Mouse (Mus musculus): ENCODE measurements around the gene B4galt3.

Gene B4galt3

DNA sequence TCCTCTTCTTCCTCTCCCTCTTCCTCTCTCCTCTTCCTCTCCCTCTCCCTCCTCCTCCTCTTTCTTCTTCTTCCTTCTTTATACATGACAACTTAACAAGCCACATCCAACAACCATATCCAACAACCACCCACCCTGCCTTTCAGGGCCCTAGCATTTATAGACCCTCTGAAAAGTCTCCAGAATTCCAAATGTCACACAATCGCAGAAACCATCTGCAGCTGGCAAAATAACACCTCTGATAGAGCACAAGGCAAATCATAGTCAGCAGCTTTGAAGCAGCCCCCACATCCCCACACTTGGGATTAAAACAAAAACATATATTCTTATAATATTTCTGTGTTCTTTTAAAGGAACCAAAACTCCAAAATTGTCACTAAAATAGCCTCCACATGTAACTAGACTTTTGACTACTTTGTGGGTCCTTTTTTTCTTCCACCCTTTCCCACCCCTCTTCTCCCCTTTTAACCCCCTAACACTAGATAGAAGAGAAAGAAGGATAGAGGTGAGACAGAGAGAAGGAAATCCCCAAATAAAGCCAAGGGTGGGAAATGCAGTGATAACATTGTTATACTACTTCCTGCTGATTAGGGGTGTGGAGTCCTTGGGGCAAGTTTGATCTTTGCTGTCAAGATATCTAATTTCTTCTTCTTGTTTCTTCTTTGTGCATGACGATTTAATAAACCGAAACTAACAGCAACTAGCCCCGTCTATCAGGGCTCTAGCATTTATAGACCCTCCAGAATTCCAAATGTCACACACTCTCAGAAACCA, 4.0 kb upstream of the B4galt3 start:
- DNase-seq (ENCODE audit: low read depth) = no peak

DNA sequence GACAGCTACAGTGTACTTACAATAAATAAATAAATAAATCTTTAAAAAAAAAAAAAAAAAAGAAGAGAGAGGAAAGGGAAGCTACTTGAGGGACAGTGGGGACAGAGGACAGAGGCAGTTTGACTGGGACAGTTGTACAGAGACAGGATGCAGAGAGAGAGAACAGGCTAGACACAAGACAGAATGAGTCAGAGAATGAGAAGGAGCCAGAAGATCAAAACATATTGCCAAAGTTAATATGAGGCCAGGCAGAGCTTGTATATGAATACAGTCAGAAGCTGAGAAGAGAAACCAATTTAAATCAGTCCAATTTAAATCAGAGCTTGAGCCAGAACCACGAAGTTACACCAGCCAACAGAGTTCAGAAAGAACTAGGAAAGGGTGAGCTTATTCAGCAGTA, 1.8 kb upstream of the B4galt3 start:
- peak; percentile 63 for DNase-seq (ENCODE audit: low read depth)

DNA sequence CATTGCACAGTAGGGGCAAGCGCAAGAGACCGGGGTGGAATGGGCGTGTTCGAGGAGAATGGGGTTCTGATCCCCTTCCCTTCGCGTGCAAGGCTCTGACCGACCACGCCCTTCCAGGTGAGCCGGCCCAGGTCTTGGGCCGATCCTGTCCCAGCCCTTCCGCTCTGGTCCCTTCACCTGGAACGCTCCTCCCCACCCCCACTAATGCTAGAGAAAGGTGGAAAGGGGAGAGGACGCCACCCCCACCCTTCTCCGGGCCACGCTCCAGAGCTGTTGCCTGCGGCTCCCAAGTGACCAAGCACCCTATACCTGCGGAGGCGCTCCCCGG, 409 bp downstream of the B4galt3 start:
- DNase-seq (ENCODE audit: low read depth) = no peak

DNA sequence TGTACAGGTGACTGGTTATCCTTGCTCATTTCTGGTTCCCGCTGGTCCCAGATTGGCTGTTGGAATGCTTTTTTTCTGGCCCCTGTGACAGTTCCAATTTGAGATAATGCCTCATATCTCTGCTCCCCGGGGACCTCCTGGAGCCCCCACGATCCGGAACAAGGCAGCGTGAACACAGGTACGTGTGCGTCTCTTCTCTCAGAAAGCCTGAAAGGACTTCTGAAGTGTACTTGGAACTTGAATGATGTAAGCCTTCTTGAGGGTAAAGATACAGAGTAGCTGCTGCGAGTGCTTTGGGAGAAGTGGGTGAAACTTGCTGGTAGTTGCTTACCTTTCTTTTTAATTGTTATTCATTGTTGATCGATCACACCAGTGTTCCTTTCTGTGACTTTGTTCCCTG, 1.1 kb downstream of the B4galt3 start:
- DNase-seq (ENCODE audit: low read depth) = no peak

DNA sequence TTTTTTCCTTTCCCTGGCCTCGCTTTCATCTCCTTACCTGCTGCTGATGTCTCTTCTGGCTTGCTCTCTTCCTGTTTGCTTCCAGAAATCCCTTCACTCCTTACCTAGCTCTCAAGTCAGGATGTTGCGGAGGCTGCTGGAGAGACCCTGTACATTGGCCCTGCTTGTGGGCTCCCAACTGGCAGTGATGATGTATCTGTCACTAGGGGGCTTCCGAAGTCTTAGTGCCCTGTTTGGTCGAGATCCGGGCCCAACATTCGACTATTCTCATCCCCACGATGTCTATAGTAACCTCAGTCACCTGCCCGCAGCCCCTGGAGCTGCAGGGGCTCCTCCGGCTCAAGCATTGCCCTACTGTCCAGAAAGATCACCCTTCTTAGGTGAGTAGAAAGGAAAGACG, 1.5 kb downstream of the B4galt3 start:
- DNase-seq (ENCODE audit: low read depth) = no peak

DNA sequence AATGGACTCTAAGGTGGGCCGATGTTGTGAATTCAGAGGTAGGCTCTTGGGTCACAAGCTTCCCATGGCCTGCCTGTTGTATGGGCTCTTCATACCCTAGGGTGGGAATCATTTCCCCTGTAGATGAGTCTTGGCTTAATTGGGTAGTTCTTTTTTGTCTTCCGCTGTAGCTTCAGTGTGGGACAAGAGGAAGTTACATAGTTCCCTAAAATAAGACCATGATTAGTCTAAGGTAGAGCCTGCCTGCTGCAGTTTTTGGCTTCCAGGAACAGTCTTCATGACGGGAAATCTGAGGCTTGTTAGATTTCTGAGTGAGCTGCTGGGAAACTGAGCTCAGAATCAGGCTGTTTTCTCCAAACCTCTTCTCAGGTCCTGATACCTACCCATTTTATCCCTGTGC, 2.0 kb downstream of the B4galt3 start:
- DNase-seq (ENCODE audit: low read depth) = no peak

DNA sequence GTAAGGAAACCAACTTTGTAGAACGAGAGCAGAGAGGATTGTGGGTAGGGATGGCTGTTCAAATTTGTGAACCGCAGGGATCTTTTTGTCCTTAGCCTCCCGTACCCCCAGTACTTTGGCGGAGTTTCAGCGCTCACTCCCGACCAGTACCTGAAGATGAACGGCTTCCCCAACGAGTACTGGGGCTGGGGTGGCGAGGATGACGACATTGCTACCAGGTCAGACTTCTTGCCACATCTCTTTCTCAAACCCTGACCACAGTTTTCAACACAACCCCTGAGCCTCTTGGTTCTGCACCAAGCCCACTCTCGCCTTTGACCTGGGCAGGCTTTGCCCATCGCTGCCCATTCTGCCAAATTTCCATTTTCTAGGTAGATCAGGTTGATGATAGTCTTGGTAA, 4.0 kb downstream of the B4galt3 start:
- no peak for DNase-seq (ENCODE audit: low read depth)

DNA sequence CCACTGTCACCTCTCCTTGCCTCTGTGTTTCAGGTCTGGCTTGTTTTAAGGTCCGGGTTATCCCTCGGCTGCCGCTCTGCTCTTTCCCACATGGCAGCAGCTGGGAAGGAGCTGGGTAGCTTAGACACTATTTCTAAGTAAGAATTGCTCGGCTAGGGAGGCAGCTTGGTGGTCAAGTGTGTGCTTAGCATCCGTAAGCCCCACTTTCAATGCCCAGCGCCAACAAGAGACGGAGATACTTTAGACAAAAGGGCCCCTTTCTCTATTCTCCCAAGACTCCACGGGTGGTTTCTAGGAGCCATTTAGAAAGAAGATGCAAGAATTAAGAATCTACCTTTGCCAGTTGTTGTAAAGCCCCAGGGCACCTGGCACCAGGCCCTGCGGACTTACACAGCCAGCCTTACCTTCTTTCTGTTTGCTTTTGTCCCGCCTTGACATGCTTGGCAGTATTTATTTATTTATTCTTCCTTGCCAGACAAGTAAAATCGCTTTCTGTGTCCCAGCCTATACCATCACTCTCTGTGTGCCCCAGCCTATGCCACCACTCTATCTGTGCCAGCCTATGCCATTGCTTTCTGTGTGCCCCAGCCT, 5.1 kb downstream of the B4galt3 start:
- no peak for DNase-seq (ENCODE audit: low read depth)

DNA sequence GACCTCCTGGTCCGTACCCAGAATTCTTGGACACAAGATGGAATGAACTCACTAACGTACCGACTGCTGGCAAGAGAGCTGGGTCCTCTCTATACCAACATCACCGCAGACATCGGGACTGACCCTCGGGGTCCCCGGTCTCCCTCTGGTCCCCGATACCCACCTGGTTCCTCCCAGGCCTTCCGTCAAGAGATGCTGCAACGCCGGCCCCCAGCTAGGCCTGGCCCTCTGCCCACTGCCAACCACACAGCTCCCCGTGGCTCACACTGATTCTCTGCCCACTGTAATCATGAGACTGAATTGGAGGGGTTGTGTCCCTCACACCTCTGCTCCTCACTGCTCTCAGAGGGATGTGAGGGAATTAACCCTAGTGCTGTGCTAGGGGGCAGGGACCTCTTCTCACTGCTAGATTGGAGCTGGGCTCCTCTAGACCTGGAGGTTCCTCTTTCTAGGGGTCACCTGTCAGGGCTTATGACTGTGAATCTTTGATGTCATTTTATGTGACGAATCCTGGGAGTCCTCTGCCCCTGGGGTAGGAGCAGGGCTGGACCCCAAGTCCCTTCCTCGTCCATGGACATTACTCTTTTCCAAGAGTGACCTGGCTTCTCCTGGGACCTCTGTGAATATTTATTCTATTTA, 6.1 kb downstream of the B4galt3 start:
- no peak for DNase-seq (ENCODE audit: low read depth)

DNA sequence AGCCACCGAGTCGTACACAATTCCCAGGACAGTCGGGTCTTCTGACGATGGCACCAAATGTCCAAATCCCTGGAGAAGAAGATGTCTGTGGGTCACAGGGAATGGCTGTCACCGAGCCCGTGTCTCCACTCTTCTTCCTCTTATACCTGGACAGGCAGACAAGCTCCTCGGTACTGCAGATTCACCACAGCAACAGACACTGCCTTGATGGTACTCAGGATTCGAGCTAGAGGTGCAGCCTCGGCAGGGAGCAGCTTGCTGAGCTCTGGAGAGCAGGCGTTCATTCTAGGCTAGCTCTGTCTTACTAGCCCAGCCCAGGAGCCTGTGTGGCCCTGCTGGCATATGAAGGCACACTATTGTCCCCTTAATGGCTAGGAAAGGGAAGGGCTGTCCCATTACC, 7.6 kb downstream of the B4galt3 start:
- DNase-seq (ENCODE audit: low read depth) = no peak

DNA sequence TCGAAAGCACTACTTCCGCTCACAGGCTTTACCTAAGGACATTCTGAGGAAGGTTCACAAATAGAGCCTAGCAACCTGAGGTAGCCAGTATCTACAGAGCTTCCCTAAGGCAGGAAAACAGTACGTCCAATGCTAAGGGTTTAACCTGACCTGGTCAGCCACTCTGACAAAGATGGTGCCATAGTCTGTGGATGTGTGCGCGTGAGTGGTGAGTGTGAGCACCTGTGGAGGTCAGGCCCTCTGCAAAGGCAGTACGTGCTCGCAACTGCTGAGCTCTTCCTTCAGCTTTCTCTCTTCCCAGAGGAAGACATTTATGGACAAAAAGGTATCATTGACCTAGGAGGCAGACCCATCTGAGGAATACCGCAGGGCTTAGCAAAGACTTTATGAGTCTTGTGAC, 8.3 kb downstream of the B4galt3 start:
- DNase-seq (ENCODE audit: low read depth) = no peak

DNA sequence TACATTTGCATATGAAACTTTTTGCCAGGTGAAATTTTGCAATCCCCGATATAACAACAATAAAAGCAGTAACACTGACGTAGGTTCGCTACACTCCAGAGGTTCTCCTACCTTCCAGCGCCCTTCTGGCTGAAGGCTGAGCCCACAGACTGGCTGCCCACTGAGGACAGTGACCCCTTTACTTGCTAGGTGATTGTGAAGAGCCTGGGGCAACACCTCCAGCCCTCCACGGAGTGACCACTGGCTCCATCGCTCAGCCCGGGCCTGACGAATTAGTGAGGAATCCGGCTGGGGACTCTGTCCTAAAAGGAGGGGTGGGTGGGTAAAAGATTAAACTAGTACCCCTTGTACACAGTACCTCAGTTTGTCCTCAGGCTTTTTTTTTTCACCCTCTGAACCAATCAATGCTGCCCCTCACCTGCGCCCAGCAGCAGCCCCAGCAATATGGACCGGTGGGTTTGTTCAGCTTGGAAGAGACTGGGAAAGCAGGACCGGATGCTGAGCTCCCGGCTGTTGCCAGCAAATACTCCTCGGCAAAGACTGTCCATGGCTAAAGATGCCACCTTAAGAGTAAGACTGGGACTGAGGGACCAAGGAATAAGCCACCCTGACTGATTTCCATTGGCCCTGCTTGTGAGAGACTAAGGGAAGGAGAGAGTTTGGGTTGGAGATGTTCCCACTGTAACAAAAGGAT, 9.0 kb downstream of the B4galt3 start:
- no peak for DNase-seq (ENCODE audit: low read depth)

DNA sequence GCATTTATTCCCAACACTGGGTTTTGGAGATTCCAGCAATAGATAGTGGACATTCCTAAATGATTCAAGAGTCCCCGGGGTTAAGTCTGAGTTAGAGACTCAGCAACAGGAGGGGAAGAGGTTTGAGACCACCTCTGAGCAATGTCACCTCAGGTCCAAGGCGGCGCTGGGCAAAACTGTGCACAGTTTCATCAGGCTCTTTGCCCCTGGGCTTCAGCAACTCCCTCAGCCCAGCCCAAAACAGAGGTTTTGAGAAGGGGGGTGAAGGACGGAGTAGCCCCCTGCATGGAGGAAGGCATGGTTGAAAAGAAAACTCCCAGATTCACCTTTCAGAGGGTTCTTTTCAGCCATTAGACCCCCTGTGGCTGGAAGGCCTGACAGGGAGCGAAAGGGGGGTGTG, 9.6 kb downstream of the B4galt3 start:
- no peak for DNase-seq (ENCODE audit: low read depth)

DNA sequence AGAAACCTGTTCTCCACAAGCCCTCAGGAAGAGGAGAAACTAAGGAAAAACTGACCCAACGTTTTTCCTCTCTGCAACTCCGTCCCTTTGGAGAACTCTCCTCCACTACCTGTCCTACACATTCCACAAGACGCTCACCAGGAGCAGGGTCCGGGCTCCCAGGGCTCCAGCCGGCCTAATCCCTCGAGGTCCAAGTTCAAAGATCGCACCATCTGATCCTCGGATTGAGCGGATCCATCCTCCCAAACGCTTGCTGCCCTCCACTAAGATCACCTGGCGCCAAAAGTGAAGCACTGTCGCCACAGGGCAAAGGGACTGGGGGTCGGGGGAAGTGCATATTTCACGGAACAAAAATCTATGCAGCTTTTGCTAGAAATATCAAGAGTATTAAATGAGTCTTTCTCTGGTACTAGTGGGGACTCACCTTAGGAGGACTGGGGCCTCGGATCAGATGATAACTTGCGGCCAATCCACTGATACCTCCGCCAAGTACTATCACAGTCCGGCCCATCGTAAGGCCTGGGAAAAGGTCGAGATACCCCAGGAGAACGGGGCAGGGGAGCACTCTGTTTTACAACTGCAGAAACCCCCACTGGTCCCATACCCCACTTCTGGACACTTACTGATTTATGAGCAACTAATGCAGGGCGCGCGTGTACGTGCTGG, 10.3 kb downstream of the B4galt3 start:
- DNase-seq (ENCODE audit: low read depth) = no peak

DNA sequence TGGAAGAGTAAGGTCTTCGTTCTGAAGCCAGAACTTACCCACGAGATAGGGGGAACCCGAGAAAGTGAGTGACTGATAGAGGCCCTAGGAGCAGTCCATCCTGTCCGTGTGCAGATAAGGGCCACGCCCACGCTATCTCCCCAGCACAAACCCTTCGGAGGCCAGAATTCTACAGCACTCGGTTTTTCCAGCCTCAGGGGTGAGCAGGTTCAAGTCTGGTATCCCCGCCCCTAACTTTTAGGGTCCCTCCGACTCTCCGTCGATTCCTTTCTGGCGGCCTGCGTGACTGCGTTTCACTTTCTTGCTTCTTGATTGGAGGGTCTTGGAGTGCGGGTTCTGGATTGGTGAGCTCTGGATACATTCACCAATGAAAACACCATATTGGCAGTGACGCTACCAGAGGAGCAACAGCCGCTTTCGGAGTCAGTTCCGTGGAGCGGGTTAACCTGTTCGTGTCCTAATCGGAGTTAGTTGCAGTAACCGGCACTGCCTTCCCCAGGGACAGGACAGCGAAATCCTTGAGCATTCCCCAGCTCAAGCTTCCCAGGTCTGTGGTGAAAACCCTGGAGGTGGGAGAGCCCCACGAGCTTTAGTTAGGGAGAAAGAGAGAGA, 10.9 kb downstream of the B4galt3 start, which contains the start of gene Ppox:
Ppox (minus strand) TSS at position 271 of the 612 bp plus-strand sequence.
- peak; percentile 99 for DNase-seq (ENCODE audit: low read depth)

DNA sequence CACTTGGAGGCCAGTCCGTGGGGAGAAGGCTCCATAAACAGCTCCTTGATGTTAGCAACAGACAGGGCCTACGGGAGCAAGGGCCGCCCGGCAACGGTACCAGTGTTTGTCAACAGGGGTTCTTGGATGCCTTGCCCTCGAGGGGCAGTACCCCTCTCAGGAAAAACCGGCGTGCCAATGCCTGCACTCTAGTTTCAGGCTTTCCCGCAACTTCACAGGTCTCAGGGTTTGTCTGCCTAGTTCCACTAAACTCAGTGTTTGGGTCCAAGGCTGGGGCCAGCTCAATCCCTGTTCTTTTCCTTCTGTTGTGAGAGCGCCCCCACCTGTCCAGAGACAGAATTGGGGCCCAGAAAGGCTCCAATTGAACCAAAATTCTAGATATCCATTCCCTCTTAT, 11.4 kb downstream of the B4galt3 start:
- DNase-seq (ENCODE audit: low read depth) = peak; percentile 86

DNA sequence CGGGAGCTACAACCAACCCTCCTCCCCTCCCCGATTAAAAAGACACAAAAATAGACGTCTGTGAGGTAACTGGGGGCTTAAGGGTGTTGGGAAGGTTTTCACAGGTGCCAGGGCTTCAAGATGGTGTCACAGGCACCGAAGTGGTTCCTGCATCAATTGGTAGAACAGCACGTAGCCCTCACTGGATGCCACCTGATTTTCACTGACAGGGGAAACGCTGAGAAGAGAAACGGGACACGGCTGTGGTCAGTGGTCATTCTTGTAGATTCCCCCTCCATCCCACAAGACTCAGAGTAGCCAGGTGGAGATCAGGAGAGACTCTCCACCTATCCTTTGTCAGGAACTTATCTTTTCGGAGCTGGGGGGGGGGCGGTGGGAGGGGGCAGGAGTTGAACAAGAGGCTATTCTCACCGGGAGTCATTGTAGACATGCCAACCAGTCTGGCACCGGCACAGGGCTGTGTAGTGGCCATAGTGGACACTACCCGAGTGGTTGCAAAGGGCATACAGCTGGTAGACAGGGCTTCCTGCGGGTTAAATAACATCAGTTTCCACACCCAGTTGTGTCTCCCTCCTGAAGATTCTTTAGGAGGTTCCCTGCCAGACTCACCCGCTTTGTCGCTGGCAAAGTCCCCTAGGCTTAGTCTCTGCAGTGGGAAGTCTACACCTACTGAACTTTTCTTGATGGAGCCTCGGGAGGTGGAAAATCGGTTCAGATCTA, 12.1 kb downstream of the B4galt3 start:
- no peak for DNase-seq (ENCODE audit: low read depth)

DNA sequence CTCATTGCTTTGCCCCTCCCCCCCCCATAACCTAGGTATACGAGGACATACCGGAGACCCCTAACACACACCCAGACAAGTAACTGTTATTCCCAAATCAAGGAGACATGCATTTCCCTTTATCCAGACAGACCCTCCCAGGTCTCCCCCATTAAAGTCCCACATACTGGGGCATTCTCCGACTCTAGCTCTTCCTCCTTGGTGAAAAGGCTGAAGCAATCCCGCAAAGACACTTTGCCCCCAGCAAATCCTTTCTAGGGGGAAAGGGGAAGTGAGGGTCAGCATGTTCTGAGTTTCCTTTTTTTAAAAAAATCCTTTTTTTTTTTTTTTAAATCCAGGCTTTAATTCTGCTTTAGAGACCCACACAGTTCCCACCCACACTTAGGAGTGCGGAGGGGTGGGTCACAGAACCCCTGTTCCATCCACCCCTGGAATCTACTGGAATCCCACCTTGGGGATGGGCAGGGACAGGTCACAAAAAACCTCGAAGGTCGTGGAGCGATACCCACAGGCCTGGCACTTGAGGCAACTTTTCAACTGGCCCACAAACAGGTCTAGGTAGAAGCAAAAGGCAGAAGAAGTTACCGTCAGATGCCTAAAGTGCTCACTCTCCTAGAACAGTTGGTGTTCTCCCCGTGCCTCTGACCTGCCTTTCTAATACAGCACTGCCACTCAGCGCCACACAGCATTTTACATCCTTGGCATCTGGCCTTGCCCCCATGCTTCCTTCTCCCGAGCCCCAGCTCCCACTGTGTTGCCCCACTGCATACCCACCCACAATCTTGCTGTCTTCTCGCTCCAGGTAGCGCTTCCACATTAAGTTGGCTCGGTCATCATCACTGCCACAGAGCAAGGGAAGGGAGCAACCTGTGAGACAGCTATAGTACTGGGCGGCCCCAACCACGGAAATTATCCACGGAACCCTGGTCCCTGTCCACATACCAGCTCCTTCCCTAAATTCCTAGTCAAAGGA, 13.3 kb downstream of the B4galt3 start:
- no peak for DNase-seq (ENCODE audit: low read depth)

DNA sequence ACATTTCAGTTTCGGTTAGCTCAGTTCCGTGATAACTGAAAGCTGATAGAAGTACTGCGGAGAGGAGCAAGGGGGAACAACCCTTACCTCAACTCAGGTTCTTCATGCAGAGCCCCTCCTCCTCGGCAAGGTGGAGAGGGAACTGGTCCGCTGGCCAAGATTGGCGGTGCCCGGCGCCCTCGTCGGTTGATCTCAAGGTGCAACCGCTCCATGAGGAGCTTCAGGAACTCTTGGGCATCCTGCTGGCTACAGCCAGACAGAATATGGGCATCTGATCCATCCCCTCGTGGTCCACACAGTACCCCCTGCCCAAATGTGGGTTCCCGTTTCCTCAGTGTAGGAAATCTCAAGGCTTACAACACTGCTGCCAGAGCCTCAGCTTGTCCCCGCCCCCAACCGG, 14.4 kb downstream of the B4galt3 start:
- DNase-seq (ENCODE audit: low read depth) = no peak

All from 416B (cell line).